Mouse (Mus musculus): ENCODE results near the gene 4930523C07Rik. TPM values are rescaled to one million over a fixed set of nuclear protein-coding genes. Genes with fewer than 3 reads are reported as not detected.

4930523C07Rik gene
- polyA plus RNA-seq, 1 experiment = 9.5 TPM

GRCm38 (mm10) chr1:160105426-160105825 lies 61.2 kb downstream of the 4930523C07Rik start:
- WGBS = 89% methylated on average over 5 of the region's 5 CpGs
- TF ChIP-seq CTCF (conservative IDR thresholded peaks at IDR 0.05; ENCODE audit: insufficient read depth, insufficient read length, low read depth, low read length) = no peak
- DNase-seq = no peak
- no peaks in the 10 kb centered on the region for H3K36me3 ChIP-seq (ENCODE audit: control insufficient read depth, insufficient read depth, low read length)
- no peaks in the 10 kb centered on the region for H3K4me1 ChIP-seq (ENCODE audit: control insufficient read depth, insufficient read depth, low read length)
- no peaks in the 10 kb centered on the region for H3K27me3 ChIP-seq (replicated peaks; ENCODE audit: control insufficient read depth, insufficient read depth, low read length)
- H3K27ac ChIP-seq (ENCODE audit: insufficient read depth, low read depth, low read length) = no peak overlapping the region
- H3K4me3 ChIP-seq (ENCODE audit: insufficient read depth, low read depth, low read length) = no peak overlapping the region

GRCm38 (mm10) chr1:160108604-160109003 lies 64.4 kb downstream of the 4930523C07Rik start:
- Histone ChIP-seq H3K27me3 (replicated peaks; ENCODE audit: control insufficient read depth, insufficient read depth, low read length) (no peaks in the 10 kb centered on the region; the same call in 1 of the 2 replicates), H3K4me3 (ENCODE audit: insufficient read depth, low read depth, low read length) (no peak overlapping the region), H3K36me3 (ENCODE audit: control insufficient read depth, insufficient read depth, low read length) (no peaks in the 10 kb centered on the region), H3K4me1 (ENCODE audit: control insufficient read depth, insufficient read depth, low read length) (no peaks in the 10 kb centered on the region), H3K27ac (ENCODE audit: insufficient read depth, low read depth, low read length) (no peak overlapping the region)
- WGBS = 68% methylated on average over 2 of the region's 2 CpGs
- TF ChIP-seq CTCF (conservative IDR thresholded peaks at IDR 0.05; ENCODE audit: insufficient read depth, insufficient read length, low read depth, low read length) (no peak), POLR2A (IDR thresholded peaks at IDR 0.05; ENCODE audit: low read depth, low read length) (no peak)
- no peak for DNase-seq

- Histone ChIP-seq H3K27me3 (replicated peaks; ENCODE audit: control insufficient read depth, insufficient read depth, low read length) (no peaks in the 10 kb centered on the region), H3K4me3 (ENCODE audit: insufficient read depth, low read depth, low read length) (no peak overlapping the region), H3K4me1 (ENCODE audit: control insufficient read depth, insufficient read depth, low read length) (no peaks in the 10 kb centered on the region), H3K36me3 (ENCODE audit: control insufficient read depth, insufficient read depth, low read length) (no peaks in the 10 kb centered on the region), H3K27ac (ENCODE audit: insufficient read depth, low read depth, low read length) (no peak overlapping the region)
- DNase-seq = no peak
- TF ChIP-seq POLR2A (IDR thresholded peaks at IDR 0.05; ENCODE audit: low read depth, low read length) (no peak), CTCF (conservative IDR thresholded peaks at IDR 0.05; ENCODE audit: insufficient read depth, insufficient read length, low read depth, low read length) (no peak)
- WGBS = 86% methylated on average over 2 of the region's 2 CpGs
Measured at GRCm38 (mm10) chr1:160123957-160124356, 79.8 kb downstream of the 4930523C07Rik start.

Other genes with a start within 250 kb of the 4930523C07Rik start
- gene Tnn, start 109.2 kb downstream of the 4930523C07Rik start, polyA plus RNA-seq (2012; rRNA removed) = 4.5 and 5.2 TPM in 2 replicates
- gene Mrps14, start 150.8 kb downstream of the 4930523C07Rik start, polyA plus RNA-seq (2012; rRNA removed) = 42.3 and 53.5 TPM in 2 replicates
- 5.6 and 8.1 TPM in 2 replicates for gene Cacybp, start 168.5 kb downstream of the 4930523C07Rik start, polyA plus RNA-seq (2012; rRNA removed)